Mouse (Mus musculus) heart, postnatal 0 days (tissue): ENCODE data around the gene Abca13. TPM values are rescaled to one million over a fixed set of nuclear protein-coding genes. Genes with fewer than 3 reads are reported as not detected.

ENCODE experiments used
- ATAC-seq: fragments of 200-750 bp; cut with Nextera tagmentation; 2 replicates; pipeline ENCODE4 v1.8.0; 2017; ENCODE audit warnings: low read depth, moderate number of reproducible peaks, moderate library complexity; ENCODE audit not compliant: insufficient read depth
- DNase-seq: peaks from one replicate; pipeline ENCODE4 v3.0.0-alpha.2; 2016; ENCODE audit warnings: low spot score
- H3K27ac ChIP-seq: fragments of 300-500 bp; sonication (generic); 2 replicates; pipeline ENCODE4 v1.5.1; 2014; ENCODE audit warnings: low read depth, mild to moderate bottlenecking
- H3K27me3 ChIP-seq: fragments of 300-500 bp; sonication (generic); 2 replicates; pipeline ENCODE4 v1.6.1; 2014; ENCODE audit warnings: low read length, mixed read lengths; ENCODE audit not compliant: control insufficient read depth, insufficient read depth
- H3K36me3 ChIP-seq: fragments of 300-500 bp; sonication (generic); replicated peaks from 2 replicates; pipeline ENCODE4 v1.6.1; 2014; ENCODE audit warnings: low read length, mixed read lengths; ENCODE audit not compliant: control insufficient read depth, insufficient read depth
- H3K4me1 ChIP-seq: fragments of 300-500 bp; sonication (generic); 2 replicates; pipeline ENCODE4 v1.6.1; 2014; ENCODE audit warnings: antibody characterized with exemption; ENCODE audit not compliant: control insufficient read depth, insufficient read depth
- H3K4me2 ChIP-seq: fragments of 300-500 bp; sonication (generic); 2 replicates; pipeline ENCODE4 v1.6.1; 2014; ENCODE audit warnings: low read depth, mild to moderate bottlenecking, low read length, moderate library complexity
- H3K4me3 ChIP-seq: fragments of 300-500 bp; sonication (generic); 2 replicates; pipeline ENCODE4 v1.5.1; 2014; ENCODE audit warnings: low read depth, low read length
- H3K9ac ChIP-seq: fragments of 300-500 bp; sonication (generic); replicated peaks from 2 replicates; pipeline ENCODE4 v1.6.1; 2014; ENCODE audit warnings: low read depth, low read length, mixed read lengths
- H3K9me3 ChIP-seq: fragments of 300-500 bp; sonication (generic); replicated peaks from 2 replicates; pipeline ENCODE4 v1.6.1; 2016; ENCODE audit warnings: low read length; ENCODE audit not compliant: control insufficient read depth
- CTCF ChIP-seq: IDR thresholded peaks from 2 replicates; pipeline ENCODE4 v1.5.1; 2016; ENCODE audit warnings: antibody characterized with exemption, control low read depth, low read depth
- EP300 ChIP-seq: IDR thresholded peaks from 2 replicates; pipeline ENCODE4 v1.6.1; 2016; ENCODE audit warnings: antibody characterized with exemption, low read depth
- WGBS: fragments of 180-500 bp; shearing (Covaris S2); extraction: QIAGEN DNeasy Blood & Tissue Kit; methylation state at CpG from one replicate; pipeline ENCODE4 v1.1.7; 2014; 5-methylcytosine and 5-hydroxymethylcytosine counted together
- polyA plus RNA-seq: library from polyadenylated mRNA; unstranded; fragments of >200 nt; fragmentation: Nextera tagmentation; extraction: Ambion mirVana; gene quantifications from 2 replicates; pipeline ENCODE4 v1.2.1, GENCODE M21; 2015
- total RNA-seq: library from RNA; depleted of rRNA; stranded (reverse); fragments of >200 nt; gene quantifications from 2 replicates; pipeline ENCODE4 v1.2.3, GENCODE M21; 2014; ENCODE audit warnings: low replicate concordance

The Abca13 gene
- total and polyA plus RNA-seq, 2 experiments from 2014 or later = under 0.01 to 0.04 TPM

DNA sequence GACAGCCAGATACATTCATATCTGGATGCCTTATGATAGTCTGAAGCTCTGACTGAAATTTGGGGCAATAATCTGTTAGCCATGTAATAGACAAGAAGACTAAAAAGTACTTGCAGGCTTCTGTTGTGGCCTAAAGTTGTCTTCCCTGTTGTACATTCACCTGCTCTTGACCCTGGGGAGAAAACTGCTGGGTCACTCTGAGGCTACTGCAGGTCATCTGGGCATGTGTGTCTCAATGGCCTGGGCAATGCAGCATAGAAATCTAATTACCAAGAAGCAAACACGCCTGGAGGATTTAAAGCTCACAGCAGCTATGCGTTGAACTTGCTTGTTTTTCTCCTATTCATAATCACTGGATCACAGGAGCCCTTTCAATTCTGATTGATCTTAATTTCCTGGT lies 8.1 kb downstream of the Abca13 start:
- ATAC-seq = no peak
- H3K9me3 ChIP-seq = no peaks in the 10 kb centered on the region
- no peak for TF ChIP-seq CTCF
- no peak for TF ChIP-seq EP300
- H3K4me3 ChIP-seq = no peak overlapping the region
- DNase-seq = no peak
- H3K4me1 ChIP-seq = no peaks in the 10 kb centered on the region
- H3K27me3 ChIP-seq = no peaks in the 10 kb centered on the region
- no peak overlapping the region for H3K4me2 ChIP-seq
- no peak overlapping the region for H3K9ac ChIP-seq
- no peaks in the 10 kb centered on the region for H3K36me3 ChIP-seq
- no peak overlapping the region for H3K27ac ChIP-seq
- 73% methylated on average over 2 of the region's 2 CpGs for WGBS

DNA sequence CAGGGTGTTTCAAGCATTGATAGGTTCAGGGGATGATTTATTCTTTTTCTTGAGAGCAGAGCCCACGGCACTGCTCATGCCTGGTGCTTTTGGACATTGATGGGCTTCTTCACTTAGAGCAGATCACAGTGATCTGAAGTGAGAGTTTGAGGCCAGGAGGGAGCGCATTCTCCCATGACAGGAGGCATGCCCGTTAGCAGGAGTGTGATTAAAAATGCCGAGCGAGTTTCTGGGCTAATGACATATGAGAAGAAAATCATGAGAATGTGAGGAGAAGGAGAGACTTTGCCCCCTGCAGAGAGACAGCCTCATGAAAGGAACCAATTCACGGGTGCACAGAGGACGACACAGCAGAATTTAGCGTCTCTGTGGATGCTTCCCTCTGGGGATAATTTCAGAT lies 19.0 kb downstream of the Abca13 start:
- ATAC-seq = no peak
- 59% methylated on average over 8 of the region's 8 CpGs for WGBS
- no peaks in the 10 kb centered on the region for H3K27me3 ChIP-seq
- no peaks in the 10 kb centered on the region for H3K9me3 ChIP-seq
- H3K27ac ChIP-seq = no peak overlapping the region
- no peak overlapping the region for H3K4me2 ChIP-seq
- H3K4me3 ChIP-seq = no peak overlapping the region
- DNase-seq = no peak
- TF ChIP-seq CTCF (no peak), EP300 (no peak)
- H3K4me1 ChIP-seq = no peaks in the 10 kb centered on the region
- no peaks in the 10 kb centered on the region for H3K36me3 ChIP-seq
- H3K9ac ChIP-seq = no peak overlapping the region

DNA sequence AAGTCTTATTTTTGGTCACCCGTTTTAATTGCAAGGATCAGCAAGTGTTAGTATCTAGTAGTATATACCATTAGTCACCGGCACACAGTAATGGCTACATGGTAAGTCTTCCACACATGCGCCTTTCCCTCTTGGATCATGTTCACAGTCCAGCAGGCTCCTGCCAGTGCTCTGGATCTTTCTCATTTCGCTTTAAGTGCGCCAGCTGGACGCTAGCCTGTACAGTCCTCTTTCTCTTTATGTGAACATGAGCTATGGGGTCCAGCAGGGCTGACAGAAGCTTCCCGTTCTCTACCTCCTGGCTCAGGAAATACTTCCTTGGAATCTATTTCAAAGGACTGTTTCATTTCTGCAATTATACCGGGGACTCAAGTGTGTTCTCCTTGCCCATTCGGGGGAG lies 21.8 kb downstream of the Abca13 start:
- 77% methylated on average over 9 of the region's 9 CpGs for WGBS
- Histone ChIP-seq H3K27me3 (no peaks in the 10 kb centered on the region), H3K4me3 (no peak overlapping the region), H3K27ac (no peak overlapping the region), H3K9ac (no peak overlapping the region), H3K36me3 (no peaks in the 10 kb centered on the region), H3K9me3 (no peaks in the 10 kb centered on the region), H3K4me1 (no peaks in the 10 kb centered on the region), H3K4me2 (no peak overlapping the region)
- TF ChIP-seq CTCF (no peak), EP300 (no peak)
- DNase-seq = no peak
- no peak for ATAC-seq

GRCm38 (mm10) chr11:9216252-9216651 lies 24.5 kb downstream of the Abca13 start:
- Histone ChIP-seq H3K27me3 (no peaks in the 10 kb centered on the region), H3K27ac (no peak overlapping the region), H3K36me3 (no peaks in the 10 kb centered on the region), H3K9me3 (no peaks in the 10 kb centered on the region), H3K4me2 (no peak overlapping the region), H3K4me3 (no peak overlapping the region), H3K9ac (no peak overlapping the region), H3K4me1 (no peaks in the 10 kb centered on the region)
- 40% methylated on average over 4 of the region's 4 CpGs for WGBS
- DNase-seq (no peak), ATAC-seq (no peak)
- TF ChIP-seq EP300 (no peak), CTCF (no peak)

DNA sequence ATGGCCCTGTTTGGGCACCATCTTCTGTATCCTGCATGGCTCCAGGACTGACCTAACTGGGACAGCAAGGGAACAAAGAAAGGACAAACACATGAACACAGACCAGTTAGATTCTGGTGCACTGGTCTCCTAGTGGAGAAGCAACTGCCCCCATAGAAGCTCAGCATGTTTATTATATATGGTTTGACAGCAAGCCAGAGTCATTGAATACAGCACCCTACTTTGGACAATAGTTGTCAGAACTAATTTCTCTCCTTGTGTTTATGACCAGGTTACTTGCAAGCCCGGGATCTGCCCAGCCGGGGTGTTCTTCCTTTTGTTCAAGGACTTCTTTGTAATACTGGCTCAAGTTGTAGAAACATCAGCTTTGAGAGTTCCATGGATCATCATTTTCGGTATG lies 28.8 kb downstream of the Abca13 start:
- H3K9me3 ChIP-seq = no peaks in the 10 kb centered on the region
- H3K27me3 ChIP-seq = no peaks in the 10 kb centered on the region
- no peak overlapping the region for H3K4me3 ChIP-seq
- H3K27ac ChIP-seq = no peak overlapping the region
- no peak for TF ChIP-seq CTCF
- no peak for TF ChIP-seq EP300
- H3K4me1 ChIP-seq = no peaks in the 10 kb centered on the region
- 70% methylated on average over 3 of the region's 3 CpGs for WGBS
- H3K36me3 ChIP-seq = no peaks in the 10 kb centered on the region
- H3K9ac ChIP-seq = no peak overlapping the region
- ATAC-seq (no peak), DNase-seq (no peak)
- no peak overlapping the region for H3K4me2 ChIP-seq

DNA sequence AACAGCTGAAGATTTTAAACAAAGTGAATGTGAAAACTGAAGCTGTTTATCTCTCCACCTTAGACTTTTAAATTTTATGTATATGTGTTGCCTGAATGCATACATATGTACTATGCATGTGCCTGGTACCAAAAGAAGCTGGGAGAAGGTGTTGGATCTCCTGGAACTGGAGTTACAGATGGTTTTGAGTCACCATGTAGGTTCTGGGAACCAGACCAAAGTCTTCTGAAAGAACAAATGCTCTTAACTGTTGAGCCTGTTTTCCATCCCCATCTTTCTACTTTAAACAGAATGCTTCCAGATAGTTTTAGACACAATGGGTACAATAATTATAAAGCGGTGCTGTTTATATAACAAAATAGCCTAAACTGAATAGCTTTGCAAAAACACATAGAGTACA lies 29.9 kb downstream of the Abca13 start:
- DNase-seq = no peak
- Histone ChIP-seq H3K9ac (no peak overlapping the region), H3K4me3 (no peak overlapping the region), H3K27me3 (no peaks in the 10 kb centered on the region), H3K4me1 (no peaks in the 10 kb centered on the region), H3K36me3 (no peaks in the 10 kb centered on the region), H3K4me2 (no peak overlapping the region), H3K27ac (no peak overlapping the region), H3K9me3 (no peaks in the 10 kb centered on the region)
- no peak for TF ChIP-seq CTCF
- TF ChIP-seq EP300 = no peak
- 95% methylated on average over 1 of the region's 1 CpGs for WGBS
- no peak for ATAC-seq
